Mouse (Mus musculus): ENCODE data around the gene Timm9. TPM values are rescaled to one million over a fixed set of nuclear protein-coding genes. Genes with fewer than 3 reads are reported as not detected.
A peak's percentile ranks its signal among the peaks of the same experiment; 100 is the strongest.

Gene Timm9
- 10 to 100 TPM; 21.0 to 26.9 TPM for total RNA-seq (2021)
- long read RNA-seq, experiment 1, transcript Timm9-207 (5 exons, 718 nt) = major isoform, 8 of 16 reads
- long read RNA-seq, experiment 1, partial matches to known transcripts = 0 of 16 reads
- long read RNA-seq, experiment 1, other reads (novel, unspliced or antisense) = 4 of 16 reads
- long read RNA-seq, experiment 2, transcript Timm9-207 (5 exons, 718 nt) = major isoform, 10 of 21 reads
- long read RNA-seq, experiment 2, partial matches to known transcripts = 0 of 21 reads
- long read RNA-seq, experiment 2, other reads (novel, unspliced or antisense) = 4 of 21 reads

- intact Hi-C loops (cut with DNase I) = loop anchor here (2.0 kb wide), 1 partner anchor 168 kb away; no protein-coding TSS in a partner anchor
These were observed at the start of gene Timm9, which contains the start of gene 2700049A03Rik for GRCm38 (mm10) chr12:71136130-71136973. Timm9 (minus strand) TSS chr12:71136684. 2700049A03Rik (plus strand) TSS chr12:71136848.

GRCm38 (mm10) chr12:71184396-71184795 is 47.9 kb upstream of the Timm9 start:
- intact Hi-C loops (cut with DNase I) = no loop called here
- DNase-seq = no peak

More at GRCm38 (mm10) chr12:71136130-71136973, at the start of gene Timm9, which contains the start of gene 2700049A03Rik:
- peak; percentile 56 to 70 for DNase-seq

GRCm38 (mm10) chr12:71183736-71184135 is 47.3 kb upstream of the Timm9 start:
- intact Hi-C loops (cut with DNase I) = no loop called here
- DNase-seq = no peak

- DNase-seq = no peak
- intact Hi-C loops (cut with DNase I) = no loop called here
These were observed 33.4 kb upstream of the Timm9 start for GRCm38 (mm10) chr12:71169911-71170310.

GRCm38 (mm10) chr12:71164410-71164809 is 27.9 kb upstream of the Timm9 start:
- no peak for DNase-seq
- intact Hi-C loops (cut with DNase I) = no loop called here

- no peak for DNase-seq
- intact Hi-C loops (cut with DNase I) = no loop called here
These were observed 21.5 kb upstream of the Timm9 start for GRCm38 (mm10) chr12:71157974-71158373.

- DNase-seq = no peak
- intact Hi-C loops (cut with DNase I) = no loop called here
These were observed 18.5 kb upstream of the Timm9 start for GRCm38 (mm10) chr12:71154979-71155378.

- DNase-seq = no peak
- intact Hi-C loops (cut with DNase I) = no loop called here
These were observed 13.7 kb upstream of the Timm9 start for GRCm38 (mm10) chr12:71150167-71150566.

GRCm38 (mm10) chr12:71149456-71149855 is 13.0 kb upstream of the Timm9 start:
- no peak for DNase-seq
- intact Hi-C loops (cut with DNase I) = no loop called here

GRCm38 (mm10) chr12:71148801-71149200 is 12.3 kb upstream of the Timm9 start:
- intact Hi-C loops (cut with DNase I) = no loop called here
- no peak for DNase-seq

GRCm38 (mm10) chr12:71147641-71148040 is 11.2 kb upstream of the Timm9 start:
- no peak for DNase-seq
- intact Hi-C loops (cut with DNase I) = no loop called here

GRCm38 (mm10) chr12:71141189-71141588 is 4.7 kb upstream of the Timm9 start:
- DNase-seq = no peak
- intact Hi-C loops (cut with DNase I) = no loop called here

- intact Hi-C loops (cut with DNase I) = no loop called here
- no peak for DNase-seq
These were observed 2.9 kb upstream of the Timm9 start for GRCm38 (mm10) chr12:71139258-71139828.

GRCm38 (mm10) chr12:71137686-71138085 is 1.2 kb upstream of the Timm9 start:
- intact Hi-C loops (cut with DNase I) = loop anchor here (2.0 kb wide), 1 partner anchor 169 kb away; no protein-coding TSS in a partner anchor
- DNase-seq = no peak

- intact Hi-C loops (cut with DNase I) = loop anchor here (2.0 kb wide), 1 partner anchor 168 kb away; no protein-coding TSS in a partner anchor
These were observed 549 bp upstream of the Timm9 start for GRCm38 (mm10) chr12:71136974-71137491.

GRCm38 (mm10) chr12:71135581-71135980 is 903 bp downstream of the Timm9 start:
- intact Hi-C loops (cut with DNase I) = no loop called here

More at GRCm38 (mm10) chr12:71136974-71137491, 549 bp upstream of the Timm9 start:
- peak; percentile 65 to 79 for DNase-seq

GRCm38 (mm10) chr12:71123286-71123685 is 13.2 kb downstream of the Timm9 start:
- intact Hi-C loops (cut with DNase I) = no loop called here
- DNase-seq = no peak

More at GRCm38 (mm10) chr12:71135581-71135980, 903 bp downstream of the Timm9 start:
- DNase-seq = no peak

- DNase-seq = no peak
- intact Hi-C loops (cut with DNase I) = no loop called here
These were observed 13.8 kb downstream of the Timm9 start for GRCm38 (mm10) chr12:71122731-71123130.

GRCm38 (mm10) chr12:71116411-71116810 is 20.1 kb downstream of the Timm9 start:
- intact Hi-C loops (cut with DNase I) = no loop called here
- DNase-seq = no peak

GRCm38 (mm10) chr12:71113675-71114288 is 22.7 kb downstream of the Timm9 start:
- intact Hi-C loops (cut with DNase I) = no loop called here
- DNase-seq = no peak

All from gastrocnemius, postnatal 36 days (tissue).